Mouse (Mus musculus) brain, embryonic 14.5 days (tissue): Measurements from ENCODE around the gene Cyp2j6. TPM values are rescaled to one million over a fixed set of nuclear protein-coding genes. Genes with fewer than 3 reads are reported as not detected.
A peak's percentile ranks its signal among the peaks of the same experiment; 100 is the strongest.

ENCODE experiments used
- DNase-seq: peaks from one replicate; pipeline ENCODE4 v3.0.0-alpha.2; 2011; ENCODE audit warnings: low read depth
- CTCF ChIP-seq: fragments of 200-500 bp; IDR thresholded peaks from 2 replicates; pipeline ENCODE4 v1.5.1; 2012; ENCODE audit warnings: inconsistent platforms, mild to moderate bottlenecking, moderate library complexity, borderline replicate concordance; ENCODE audit not compliant: insufficient read depth, insufficient read length; ENCODE audit errors: extremely low read depth
- POLR2A ChIP-seq: fragments of 200-500 bp; IDR thresholded peaks from 2 replicates; pipeline ENCODE4 v1.6.1; 2012; ENCODE audit warnings: mild to moderate bottlenecking, inconsistent platforms, borderline replicate concordance; ENCODE audit not compliant: poor library complexity, insufficient read depth, insufficient read length, severe bottlenecking; ENCODE audit errors: extremely low read depth
- polyA plus RNA-seq: library from polyadenylated mRNA; depleted of rRNA; stranded (reverse); fragments of >200 nt; gene quantifications from 2 replicates; pipeline ENCODE4 v1.2.3, GENCODE M21; 2012; rRNA removed

The Cyp2j6 gene
- polyA plus RNA-seq, 1 experiment = 3.9 TPM

GRCm38 (mm10) chr4:96525772-96526171 is 27.7 kb downstream of the Cyp2j6 start:
- no peak for TF ChIP-seq POLR2A
- TF ChIP-seq CTCF = peak; percentile 31; the same call in 1 of the 2 replicates
- peak; percentile 14 for DNase-seq

- no peak for DNase-seq
- no peak for TF ChIP-seq CTCF
- no peak for TF ChIP-seq POLR2A
These were observed 31.2 kb downstream of the Cyp2j6 start for GRCm38 (mm10) chr4:96522256-96522655.

- TF ChIP-seq POLR2A (no peak), CTCF (no peak)
- DNase-seq = no peak
These were observed 43.4 kb downstream of the Cyp2j6 start for GRCm38 (mm10) chr4:96510083-96510482.

- TF ChIP-seq POLR2A (no peak), CTCF (no peak)
- no peak for DNase-seq
These were observed 46.2 kb downstream of the Cyp2j6 start, which contains the start of gene Cyp2j8 for GRCm38 (mm10) chr4:96507286-96507685. Gene Cyp2j8, minus strand, starts transcription at chr4:96507386.

Other genes with a start within 250 kb of the Cyp2j6 start
- gene Cyp2j11, start 205.0 kb downstream of the Cyp2j6 start, polyA plus RNA-seq = not detected in 2 replicates
- gene Cyp2j8, start 46.3 kb downstream of the Cyp2j6 start, polyA plus RNA-seq = 0.05 TPM in 1 of 2 replicates, not detected in the other
- 2.0 and 3.0 TPM in 2 replicates for gene Cyp2j9, start 37.9 kb upstream of the Cyp2j6 start, polyA plus RNA-seq
- not detected in 2 replicates for gene Cyp2j5, start 110.5 kb upstream of the Cyp2j6 start, polyA plus RNA-seq
- gene Gm12695, start 231.5 kb upstream of the Cyp2j6 start, polyA plus RNA-seq = not detected in 2 replicates